Mouse (Mus musculus) embryonic facial prominence, embryonic 12.5 days (tissue): ENCODE measurements around the gene Pde4dip. TPM values are rescaled to one million over a fixed set of nuclear protein-coding genes. Genes with fewer than 3 reads are reported as not detected.

Experiments used
- ATAC-seq: fragments of 200-750 bp; cut with Nextera tagmentation; 2 replicates; pipeline ENCODE4 v1.8.0; 2017; ENCODE audit not compliant: insufficient number of reproducible peaks, insufficient read depth, low FRiP score, low TSS enrichment
- H3K27ac ChIP-seq: fragments of 300-500 bp; sonication (generic); 2 replicates; pipeline ENCODE4 v1.5.1; 2016; ENCODE audit warnings: mild to moderate bottlenecking
- H3K27me3 ChIP-seq: fragments of 300-500 bp; sonication (generic); 2 replicates; pipeline ENCODE4 v1.6.1; 2016; ENCODE audit warnings: mild to moderate bottlenecking, moderate library complexity
- H3K36me3 ChIP-seq: fragments of 300-500 bp; sonication (generic); 2 replicates; pipeline ENCODE4 v1.6.1; 2016; ENCODE audit warnings: mild to moderate bottlenecking
- H3K4me1 ChIP-seq: fragments of 300-500 bp; sonication (generic); 2 replicates; pipeline ENCODE4 v1.6.1; 2016
- H3K4me2 ChIP-seq: fragments of 300-500 bp; sonication (generic); replicated peaks from 2 replicates; pipeline ENCODE4 v1.6.1; 2016; ENCODE audit warnings: mild to moderate bottlenecking, moderate library complexity
- H3K4me3 ChIP-seq: fragments of 300-500 bp; sonication (generic); 2 replicates; pipeline ENCODE4 v1.5.1; 2016; ENCODE audit warnings: mild to moderate bottlenecking
- H3K9ac ChIP-seq: fragments of 300-500 bp; sonication (generic); 2 replicates; pipeline ENCODE4 v1.6.1; 2016; ENCODE audit warnings: mild to moderate bottlenecking, moderate library complexity
- H3K9me3 ChIP-seq: fragments of 300-500 bp; sonication (generic); 2 replicates; pipeline ENCODE4 v1.6.1; 2016; ENCODE audit warnings: mild to moderate bottlenecking, moderate library complexity
- WGBS: fragments of 180-500 bp; shearing (Covaris S2); methylation state at CpG from one replicate; pipeline ENCODE4 v1.1.7; 2016; 5-methylcytosine and 5-hydroxymethylcytosine counted together
- polyA plus RNA-seq: library from polyadenylated mRNA; unstranded; fragments of >200 nt; fragmentation: Nextera tagmentation; extraction: Ambion mirVana; gene quantifications from 2 replicates; pipeline ENCODE4 v1.2.1, GENCODE M21; 2016

Gene Pde4dip
- polyA plus RNA-seq, 1 experiment from 2014 or later: 32.4 TPM

GRCm38 (mm10) chr3:97811651-97812399 lies 76.7 kb downstream of the Pde4dip start:
- H3K4me3 ChIP-seq: no peak overlapping the region
- no peaks in the 10 kb centered on the region for H3K4me1 ChIP-seq
- no peak overlapping the region for H3K9ac ChIP-seq
- no peak for ATAC-seq
- H3K27ac ChIP-seq: no peak overlapping the region
- H3K27me3 ChIP-seq: no peaks in the 10 kb centered on the region
- H3K36me3 ChIP-seq: no peaks in the 10 kb centered on the region
- WGBS: 27% methylated on average over 7 of the region's 7 CpGs
- H3K9me3 ChIP-seq: no peaks in the 10 kb centered on the region
- peak overlapping the region; percentile 5; the same call in 1 of the 2 replicates for H3K4me2 ChIP-seq

DNA sequence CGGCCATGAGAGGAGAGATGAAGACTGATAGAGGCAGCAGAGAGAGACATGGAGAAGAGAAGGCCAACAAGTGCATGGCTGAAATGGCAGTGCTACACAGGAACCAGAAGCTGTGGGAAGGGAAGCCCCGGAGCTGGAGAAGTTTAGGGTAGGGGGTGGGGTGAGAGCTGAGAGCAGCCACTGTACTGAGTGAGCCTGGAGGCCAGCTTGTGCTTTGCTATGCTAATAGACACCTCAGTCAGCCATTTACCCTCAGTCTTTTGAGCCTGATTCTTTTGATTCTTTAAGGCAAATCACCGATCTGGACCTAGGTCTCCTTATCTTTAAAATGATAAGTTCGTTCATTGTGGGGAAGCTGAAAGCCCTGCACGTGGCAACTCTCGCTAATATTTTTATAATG lies 77.3 kb downstream of the Pde4dip start:
- Histone ChIP-seq H3K27ac (no peak overlapping the region), H3K9me3 (no peaks in the 10 kb centered on the region), H3K9ac (no peak overlapping the region), H3K4me3 (no peak overlapping the region), H3K4me1 (no peaks in the 10 kb centered on the region), H3K4me2 (peak overlapping the region; percentile 5; the same call in 1 of the 2 replicates), H3K27me3 (no peaks in the 10 kb centered on the region), H3K36me3 (no peaks in the 10 kb centered on the region)
- 21% methylated on average over 6 of the region's 6 CpGs for WGBS
- ATAC-seq: no peak

DNA sequence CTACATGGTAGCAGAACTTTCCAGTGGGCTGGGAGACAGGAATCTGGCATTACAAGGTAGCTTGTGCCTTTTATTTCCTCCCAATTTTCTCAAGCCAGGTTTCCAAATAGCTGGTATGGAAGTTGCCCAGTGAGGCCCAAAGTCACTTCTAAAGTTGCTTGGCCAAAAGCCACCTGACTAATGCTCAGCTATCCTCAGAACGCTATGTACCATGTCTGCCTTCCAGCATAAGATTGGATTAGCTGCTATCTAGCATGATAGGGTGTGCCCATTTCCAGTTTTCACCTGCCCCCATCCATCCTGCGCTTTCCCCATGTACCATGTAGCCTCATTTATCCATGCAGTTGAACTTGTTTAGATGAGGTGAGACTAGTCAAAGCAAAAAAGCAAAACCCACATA lies 78.2 kb downstream of the Pde4dip start:
- Histone ChIP-seq H3K36me3 (no peaks in the 10 kb centered on the region), H3K4me3 (no peak overlapping the region), H3K9ac (no peak overlapping the region), H3K27ac (no peak overlapping the region), H3K4me2 (no peak overlapping the region), H3K4me1 (no peaks in the 10 kb centered on the region), H3K9me3 (no peaks in the 10 kb centered on the region), H3K27me3 (no peaks in the 10 kb centered on the region)
- 95% methylated on average over 2 of the region's 2 CpGs for WGBS
- no peak for ATAC-seq

DNA sequence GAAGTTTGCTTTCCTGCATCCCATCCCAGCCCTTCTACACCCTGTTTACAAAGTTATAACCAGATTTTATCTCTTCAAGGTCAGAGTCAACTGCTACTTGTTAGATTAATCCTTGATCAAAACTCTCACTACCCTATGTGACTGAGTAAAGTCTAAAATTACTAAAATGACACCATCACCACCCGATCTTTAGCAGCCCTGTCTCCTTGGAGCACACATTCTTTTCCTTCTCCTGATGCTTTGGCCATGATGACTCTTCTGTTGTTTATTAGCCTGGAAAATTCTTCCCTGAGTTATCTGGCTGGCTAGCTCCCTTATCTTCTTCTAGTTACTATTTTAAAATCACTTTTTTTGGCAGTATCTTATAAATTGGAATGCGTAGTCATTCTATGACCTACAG lies 82.9 kb downstream of the Pde4dip start:
- Histone ChIP-seq H3K36me3 (no peaks in the 10 kb centered on the region), H3K27ac (no peak overlapping the region), H3K4me2 (no peak overlapping the region), H3K27me3 (no peaks in the 10 kb centered on the region), H3K4me1 (no peaks in the 10 kb centered on the region), H3K9ac (no peak overlapping the region), H3K9me3 (no peaks in the 10 kb centered on the region), H3K4me3 (no peak overlapping the region)
- ATAC-seq: no peak
- 77% methylated on average over 2 of the region's 2 CpGs for WGBS

DNA sequence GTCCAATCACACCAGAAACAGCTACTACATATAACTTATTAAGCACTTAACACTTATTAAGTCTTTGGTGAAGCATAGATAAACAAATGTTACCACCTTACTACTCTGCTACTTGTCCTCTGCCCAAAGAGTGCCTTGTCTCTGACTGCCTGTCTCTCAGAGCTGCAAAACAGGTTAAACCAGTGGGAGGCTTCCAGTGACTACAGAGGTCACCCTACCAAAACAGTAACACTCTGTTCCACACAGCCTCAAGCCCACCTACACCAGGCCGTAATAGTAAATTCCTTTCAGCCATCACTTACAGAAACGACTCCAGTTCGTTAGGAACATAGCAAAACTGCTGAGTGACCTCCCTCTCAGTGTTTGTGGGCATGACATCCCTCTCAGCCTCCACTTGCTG lies 84.8 kb downstream of the Pde4dip start:
- 31% methylated on average over 3 of the region's 3 CpGs for WGBS
- no peaks in the 10 kb centered on the region for H3K27me3 ChIP-seq
- no peak overlapping the region for H3K4me3 ChIP-seq
- H3K27ac ChIP-seq: no peak overlapping the region
- H3K36me3 ChIP-seq: no peaks in the 10 kb centered on the region
- H3K4me2 ChIP-seq: no peak overlapping the region
- no peak overlapping the region for H3K9ac ChIP-seq
- H3K9me3 ChIP-seq: no peaks in the 10 kb centered on the region
- no peaks in the 10 kb centered on the region for H3K4me1 ChIP-seq
- no peak for ATAC-seq

DNA sequence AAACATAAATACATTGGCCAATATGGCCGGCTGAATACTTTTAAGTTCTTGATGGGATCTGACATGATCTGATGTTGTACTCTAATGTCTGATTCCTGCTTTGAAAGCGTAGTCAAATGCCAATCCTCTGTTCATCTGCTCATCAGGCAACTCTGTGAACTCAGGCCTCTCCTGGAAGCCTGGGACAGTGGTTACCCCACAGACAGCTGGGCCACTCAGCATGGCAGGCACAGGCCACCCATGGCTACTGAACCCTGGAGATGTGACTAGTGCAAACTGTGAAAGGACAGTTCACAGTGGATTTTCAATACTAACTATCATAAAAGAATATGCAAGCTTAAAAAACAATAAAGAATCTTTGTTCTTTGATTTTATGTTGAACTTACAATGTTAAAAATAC lies 85.6 kb downstream of the Pde4dip start:
- no peak overlapping the region for H3K4me3 ChIP-seq
- no peaks in the 10 kb centered on the region for H3K27me3 ChIP-seq
- no peaks in the 10 kb centered on the region for H3K9me3 ChIP-seq
- 88% methylated on average over 2 of the region's 2 CpGs for WGBS
- ATAC-seq: no peak
- no peak overlapping the region for H3K9ac ChIP-seq
- no peaks in the 10 kb centered on the region for H3K36me3 ChIP-seq
- H3K4me1 ChIP-seq: no peaks in the 10 kb centered on the region
- no peak overlapping the region for H3K4me2 ChIP-seq
- H3K27ac ChIP-seq: no peak overlapping the region

DNA sequence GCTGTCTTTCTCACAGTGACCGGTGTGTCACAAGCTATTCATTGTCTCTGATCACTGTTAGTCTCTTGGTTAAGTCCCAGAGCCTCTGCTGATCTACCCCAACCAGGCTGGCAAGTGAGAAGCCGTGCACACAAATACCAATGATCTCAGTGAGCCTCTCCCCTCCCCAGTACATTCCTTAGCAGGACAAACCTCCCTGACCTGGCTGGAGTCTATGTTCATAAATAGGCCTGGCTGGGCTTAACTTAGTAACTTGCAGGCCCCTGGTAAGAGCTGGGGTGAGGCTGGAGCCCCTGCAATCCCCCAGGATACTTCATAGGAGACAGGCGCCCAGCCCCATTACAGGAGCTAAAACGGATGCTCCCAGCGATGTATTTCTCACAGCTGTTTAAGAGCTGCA lies 86.2 kb downstream of the Pde4dip start:
- Histone ChIP-seq H3K4me2 (no peak overlapping the region), H3K4me3 (no peak overlapping the region), H3K9me3 (no peaks in the 10 kb centered on the region), H3K36me3 (no peaks in the 10 kb centered on the region), H3K27me3 (no peaks in the 10 kb centered on the region), H3K9ac (no peak overlapping the region), H3K27ac (no peak overlapping the region), H3K4me1 (no peaks in the 10 kb centered on the region)
- ATAC-seq: no peak
- WGBS: 72% methylated on average over 5 of the region's 5 CpGs

- H3K4me1 ChIP-seq: no peaks in the 10 kb centered on the region
- no peaks in the 10 kb centered on the region for H3K27me3 ChIP-seq
- no peak for ATAC-seq
- WGBS: 76% methylated on average over 3 of the region's 3 CpGs
- no peaks in the 10 kb centered on the region for H3K36me3 ChIP-seq
- H3K4me2 ChIP-seq: no peak overlapping the region
- H3K9me3 ChIP-seq: no peaks in the 10 kb centered on the region
- H3K27ac ChIP-seq: no peak overlapping the region
- no peak overlapping the region for H3K4me3 ChIP-seq
- no peak overlapping the region for H3K9ac ChIP-seq
These were observed 87.3 kb downstream of the Pde4dip start for GRCm38 (mm10) chr3:97801178-97801699.

GRCm38 (mm10) chr3:97800657-97801056 lies 87.8 kb downstream of the Pde4dip start:
- H3K4me3 ChIP-seq: no peak overlapping the region
- no peak overlapping the region for H3K27ac ChIP-seq
- H3K36me3 ChIP-seq: no peaks in the 10 kb centered on the region
- no peaks in the 10 kb centered on the region for H3K4me1 ChIP-seq
- WGBS: 74% methylated on average over 5 of the region's 5 CpGs
- no peak overlapping the region for H3K9ac ChIP-seq
- H3K27me3 ChIP-seq: no peaks in the 10 kb centered on the region
- no peaks in the 10 kb centered on the region for H3K9me3 ChIP-seq
- no peak for ATAC-seq
- no peak overlapping the region for H3K4me2 ChIP-seq

- no peaks in the 10 kb centered on the region for H3K36me3 ChIP-seq
- H3K4me1 ChIP-seq: no peaks in the 10 kb centered on the region
- no peak overlapping the region for H3K4me2 ChIP-seq
- H3K4me3 ChIP-seq: no peak overlapping the region
- WGBS: 78% methylated on average over 3 of the region's 3 CpGs
- H3K27me3 ChIP-seq: no peaks in the 10 kb centered on the region
- no peak overlapping the region for H3K9ac ChIP-seq
- H3K27ac ChIP-seq: no peak overlapping the region
- H3K9me3 ChIP-seq: no peaks in the 10 kb centered on the region
- no peak for ATAC-seq
These were observed 88.5 kb downstream of the Pde4dip start for GRCm38 (mm10) chr3:97800004-97800403.

DNA sequence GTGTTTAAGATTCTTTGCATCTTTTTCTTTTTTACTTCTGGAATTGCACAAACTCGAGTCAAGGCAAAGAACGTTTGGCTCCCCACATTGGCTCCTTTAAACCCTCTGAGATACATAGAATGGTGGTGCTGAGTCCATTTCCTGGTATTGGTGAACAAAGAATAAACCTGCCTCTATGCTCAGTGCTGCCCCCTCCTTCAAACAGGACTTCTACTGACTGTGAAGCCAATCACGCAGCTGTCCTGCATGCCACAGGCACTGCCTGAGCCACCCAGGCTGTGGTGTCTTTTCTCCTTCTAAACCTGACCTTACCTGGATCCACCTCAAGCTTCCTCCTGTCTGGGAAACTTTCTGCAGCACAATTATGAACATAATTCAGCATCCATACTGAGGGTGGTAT lies 89.2 kb downstream of the Pde4dip start:
- no peak overlapping the region for H3K27ac ChIP-seq
- H3K9ac ChIP-seq: no peak overlapping the region
- no peaks in the 10 kb centered on the region for H3K36me3 ChIP-seq
- no peak overlapping the region for H3K4me3 ChIP-seq
- H3K27me3 ChIP-seq: no peaks in the 10 kb centered on the region
- H3K4me1 ChIP-seq: no peaks in the 10 kb centered on the region
- H3K9me3 ChIP-seq: no peaks in the 10 kb centered on the region
- no peak for ATAC-seq
- 66% methylated on average over 3 of the region's 3 CpGs for WGBS
- H3K4me2 ChIP-seq: no peak overlapping the region

DNA sequence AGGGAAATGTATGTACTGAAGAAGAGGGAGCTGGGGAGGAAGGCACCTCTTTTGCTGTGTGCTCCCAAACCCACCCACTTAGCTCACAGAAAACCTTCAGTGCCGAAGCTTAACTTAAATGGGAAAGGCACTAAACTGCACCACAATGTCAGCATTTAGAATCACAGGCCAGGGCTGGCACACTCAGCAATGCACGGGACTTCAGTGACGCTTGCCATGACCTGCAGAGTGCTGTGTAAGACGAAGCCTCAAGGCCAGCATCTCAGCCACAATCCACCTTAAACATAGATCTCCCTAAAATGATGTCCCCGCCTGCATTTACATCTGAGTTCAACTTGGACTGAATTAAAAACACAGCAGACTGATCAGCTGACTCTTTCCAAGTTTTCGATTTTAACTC lies 91.1 kb downstream of the Pde4dip start:
- no peak overlapping the region for H3K27ac ChIP-seq
- WGBS: 72% methylated on average over 6 of the region's 6 CpGs
- H3K9ac ChIP-seq: no peak overlapping the region
- H3K36me3 ChIP-seq: no peaks in the 10 kb centered on the region
- H3K4me2 ChIP-seq: no peak overlapping the region
- H3K27me3 ChIP-seq: no peaks in the 10 kb centered on the region
- H3K4me3 ChIP-seq: no peak overlapping the region
- no peak for ATAC-seq
- no peaks in the 10 kb centered on the region for H3K9me3 ChIP-seq
- no peaks in the 10 kb centered on the region for H3K4me1 ChIP-seq
